Mouse (Mus musculus) midbrain, embryonic 12.5 days (tissue): ENCODE results near the gene Defb18. TPM values are rescaled to one million over a fixed set of nuclear protein-coding genes. Genes with fewer than 3 reads are reported as not detected.
"Not testable (repeated sequence)": the region's sequence is repeated elsewhere in the genome, so short reads cannot be mapped to it uniquely, and the experiment has no call there.

Experiments used
- ATAC-seq: fragments of 200-750 bp; cut with Nextera tagmentation; 2 replicates; pipeline ENCODE4 v1.8.0; 2017; ENCODE audit warnings: low read depth, moderate TSS enrichment, moderate library complexity; ENCODE audit not compliant: low FRiP score
- H3K27ac ChIP-seq: fragments of 300-500 bp; sonication (generic); replicated peaks from 2 replicates; pipeline ENCODE4 v1.5.1; 2016; ENCODE audit warnings: mild to moderate bottlenecking
- H3K27me3 ChIP-seq: fragments of 300-500 bp; sonication (generic); 2 replicates; pipeline ENCODE4 v1.6.1; 2016; ENCODE audit warnings: mild to moderate bottlenecking
- H3K36me3 ChIP-seq: fragments of 300-500 bp; sonication (generic); 2 replicates; pipeline ENCODE4 v1.6.1; 2016
- H3K4me1 ChIP-seq: fragments of 300-500 bp; sonication (generic); 2 replicates; pipeline ENCODE4 v1.6.1; 2016
- H3K4me2 ChIP-seq: fragments of 300-500 bp; sonication (generic); replicated peaks from 2 replicates; pipeline ENCODE4 v1.6.1; 2016; ENCODE audit warnings: mild to moderate bottlenecking, moderate library complexity
- H3K4me3 ChIP-seq: fragments of 300-500 bp; sonication (generic); 2 replicates; pipeline ENCODE4 v1.5.1; 2016; ENCODE audit warnings: mild to moderate bottlenecking
- H3K9ac ChIP-seq: fragments of 300-500 bp; sonication (generic); replicated peaks from 2 replicates; pipeline ENCODE4 v1.6.1; 2016; ENCODE audit warnings: mild to moderate bottlenecking, moderate library complexity
- H3K9me3 ChIP-seq: fragments of 300-500 bp; sonication (generic); 2 replicates; pipeline ENCODE4 v1.6.1; 2016; ENCODE audit warnings: mild to moderate bottlenecking
- WGBS: fragments of 180-500 bp; shearing (Covaris S2); methylation state at CpG from one replicate; pipeline ENCODE4 v1.1.7; 2016; 5-methylcytosine and 5-hydroxymethylcytosine counted together
- polyA plus RNA-seq: library from polyadenylated mRNA; unstranded; fragments of >200 nt; fragmentation: Nextera tagmentation; extraction: Ambion mirVana; gene quantifications from 2 replicates; pipeline ENCODE4 v1.2.1, GENCODE M21; 2016

Gene Defb18
- polyA plus RNA-seq: not detected in 2 replicates

DNA sequence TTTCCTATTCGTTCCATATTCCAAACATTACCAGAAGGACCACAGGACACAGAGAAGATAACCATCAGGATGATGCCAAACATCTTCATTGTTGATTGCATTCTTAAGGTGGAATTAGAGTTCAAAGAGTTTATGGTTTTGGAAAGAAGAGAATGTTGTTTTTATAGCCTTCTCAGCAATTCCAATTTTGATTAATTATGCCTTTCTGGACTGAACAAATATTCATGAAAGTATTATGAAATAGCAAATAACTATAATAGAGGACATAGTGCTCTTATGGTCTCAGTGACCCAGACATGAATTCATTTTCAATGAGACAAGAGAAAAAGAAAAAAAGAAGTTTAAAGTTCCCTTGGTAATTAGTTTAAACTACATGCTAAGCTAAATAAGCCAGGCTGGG is at the start of gene Defb18:
TSS of gene Defb18 (minus strand) at position 101 of the 400 bp plus-strand sequence.
- Histone ChIP-seq H3K4me1 (no peaks in the 10 kb centered on the region), H3K9me3 (no peaks in the 10 kb centered on the region), H3K4me2 (no peak within 1 kb of the TSS), H3K27me3 (no peaks in the 10 kb centered on the region), H3K27ac (no peak within 1 kb of the TSS), H3K9ac (no peak within 1 kb of the TSS), H3K36me3 (no peaks in the 10 kb centered on the region), H3K4me3 (no peak within 1 kb of the TSS)
- WGBS: 80% methylated on average over 1 of the region's 1 CpGs
- ATAC-seq: no peak

DNA sequence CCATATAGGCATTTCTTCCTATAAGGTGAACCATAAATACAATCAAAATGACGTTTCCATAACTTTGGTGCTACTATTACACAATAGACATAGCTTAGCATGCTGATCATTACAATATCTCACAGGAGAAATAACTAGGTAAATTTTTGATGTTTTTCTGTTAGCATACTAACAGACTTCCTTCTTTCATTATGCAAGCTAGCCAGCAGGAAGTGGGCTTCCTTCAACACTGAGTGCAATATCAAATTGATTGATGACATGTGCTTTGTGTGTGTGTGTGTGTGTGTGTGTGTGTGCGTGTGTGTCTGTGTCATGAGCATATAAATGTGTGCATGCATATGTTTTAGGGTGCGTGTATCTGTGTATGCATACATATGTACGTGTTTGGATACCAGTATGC is 33.9 kb upstream of the Defb18 start:
- Histone ChIP-seq H3K27me3 (no peaks in the 10 kb centered on the region), H3K9ac (no peak overlapping the region), H3K4me1 (no peaks in the 10 kb centered on the region), H3K27ac (no peak overlapping the region), H3K4me3 (no peak overlapping the region), H3K4me2 (no peak overlapping the region), H3K9me3 (no peaks in the 10 kb centered on the region), H3K36me3 (no peaks in the 10 kb centered on the region)
- no peak for ATAC-seq
- 93% methylated on average over 4 of the region's 4 CpGs for WGBS

DNA sequence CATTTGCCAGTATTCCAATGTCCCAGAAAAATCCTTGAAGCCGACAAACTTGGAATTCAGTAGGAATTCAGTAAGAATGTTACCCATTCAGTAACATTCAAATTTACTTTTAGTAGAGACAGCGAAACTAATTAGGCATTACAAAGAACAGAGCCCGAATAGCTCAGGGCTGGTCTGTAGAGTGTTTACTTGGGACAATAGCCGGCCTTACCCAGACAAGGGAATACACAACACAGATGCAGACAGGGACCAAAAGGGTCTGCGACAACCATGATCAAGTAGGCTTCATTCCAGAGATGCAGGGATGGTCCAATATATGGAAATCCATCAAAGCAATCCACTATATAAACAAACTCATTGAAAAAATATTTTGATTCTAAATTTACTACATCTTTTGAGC is 31.6 kb upstream of the Defb18 start:
- no peak overlapping the region for H3K4me2 ChIP-seq
- H3K4me1 ChIP-seq: no peaks in the 10 kb centered on the region
- H3K4me3 ChIP-seq: no peak overlapping the region
- no peak overlapping the region for H3K27ac ChIP-seq
- H3K27me3 ChIP-seq: no peaks in the 10 kb centered on the region
- no peak overlapping the region for H3K9ac ChIP-seq
- H3K9me3 ChIP-seq: no peaks in the 10 kb centered on the region
- no peaks in the 10 kb centered on the region for H3K36me3 ChIP-seq
- WGBS: 55% methylated on average over 5 of the region's 5 CpGs
- no peak for ATAC-seq

DNA sequence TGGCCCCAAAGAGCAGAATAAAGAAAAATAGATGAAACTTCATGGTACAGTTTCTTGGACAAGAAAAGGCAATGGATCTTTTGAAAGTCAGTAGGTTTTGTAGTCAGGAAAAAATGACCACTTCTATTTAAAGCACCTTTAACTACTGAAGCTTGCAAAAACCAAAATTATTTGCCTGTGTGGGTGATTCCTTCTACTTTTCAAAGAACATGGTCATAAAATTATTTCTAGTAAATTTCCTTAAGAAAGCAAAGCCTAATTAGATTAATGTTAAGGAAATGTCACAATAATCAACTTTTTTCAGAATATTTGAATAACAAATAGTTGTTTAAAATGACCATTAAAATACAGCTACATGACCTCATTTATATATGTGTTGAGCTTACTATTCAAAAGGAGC is 27.8 kb upstream of the Defb18 start, which contains the start of gene Defb41:
TSS of gene Defb41 (minus strand) at position 101 of the 400 bp plus-strand sequence.
- no peak within 1 kb of the TSS for H3K4me3 ChIP-seq
- ATAC-seq: no peak
- no peaks in the 10 kb centered on the region for H3K9me3 ChIP-seq
- no peaks in the 10 kb centered on the region for H3K36me3 ChIP-seq
- H3K4me1 ChIP-seq: no peaks in the 10 kb centered on the region
- H3K27ac ChIP-seq: no peak within 1 kb of the TSS
- H3K27me3 ChIP-seq: no peaks in the 10 kb centered on the region
- no peak within 1 kb of the TSS for H3K9ac ChIP-seq
- no peak within 1 kb of the TSS for H3K4me2 ChIP-seq

DNA sequence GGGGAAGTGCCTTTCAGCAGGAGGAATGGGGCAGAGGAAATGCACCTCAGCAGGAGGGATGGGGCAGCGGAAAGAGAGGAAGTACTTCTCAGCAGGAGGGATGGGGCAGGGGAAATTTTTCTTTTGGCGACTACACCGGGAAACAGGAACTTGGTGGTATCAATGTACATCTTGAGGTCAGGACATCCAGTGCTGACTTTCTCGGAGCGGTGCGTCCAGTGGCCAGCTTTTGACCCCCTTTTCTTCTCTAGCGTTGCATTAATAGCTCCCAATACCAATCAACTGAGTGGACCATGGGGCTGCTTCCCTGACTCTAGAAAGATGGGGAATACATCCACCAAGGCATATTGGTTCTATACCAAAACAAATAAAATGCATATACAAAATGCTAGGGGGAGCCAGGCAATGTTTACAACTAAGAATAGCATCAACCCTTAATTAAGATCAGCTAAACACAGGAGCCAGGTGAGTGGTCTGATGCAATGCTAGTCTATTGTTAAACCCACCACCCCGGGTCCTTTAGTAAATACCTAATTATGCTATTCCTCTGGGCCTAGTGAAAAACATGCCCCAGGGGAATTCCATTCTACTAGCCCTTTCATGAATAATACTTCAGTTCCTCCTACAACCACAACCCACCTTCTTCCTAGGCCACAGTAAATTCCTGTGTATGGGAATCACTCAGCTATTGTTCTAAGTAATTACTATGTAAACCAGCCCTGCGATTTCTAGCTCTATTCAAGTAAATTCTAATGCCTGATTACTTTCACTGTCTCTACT is 8.7 kb upstream of the Defb18 start:
- H3K4me1 ChIP-seq, H3K4me2 ChIP-seq, H3K27me3 ChIP-seq, H3K9ac ChIP-seq, H3K9me3 ChIP-seq, H3K27ac ChIP-seq, ATAC-seq, H3K4me3 ChIP-seq, H3K36me3 ChIP-seq: not testable (repeated sequence)
- WGBS: 84% methylated on average over 9 of the region's 9 CpGs

DNA sequence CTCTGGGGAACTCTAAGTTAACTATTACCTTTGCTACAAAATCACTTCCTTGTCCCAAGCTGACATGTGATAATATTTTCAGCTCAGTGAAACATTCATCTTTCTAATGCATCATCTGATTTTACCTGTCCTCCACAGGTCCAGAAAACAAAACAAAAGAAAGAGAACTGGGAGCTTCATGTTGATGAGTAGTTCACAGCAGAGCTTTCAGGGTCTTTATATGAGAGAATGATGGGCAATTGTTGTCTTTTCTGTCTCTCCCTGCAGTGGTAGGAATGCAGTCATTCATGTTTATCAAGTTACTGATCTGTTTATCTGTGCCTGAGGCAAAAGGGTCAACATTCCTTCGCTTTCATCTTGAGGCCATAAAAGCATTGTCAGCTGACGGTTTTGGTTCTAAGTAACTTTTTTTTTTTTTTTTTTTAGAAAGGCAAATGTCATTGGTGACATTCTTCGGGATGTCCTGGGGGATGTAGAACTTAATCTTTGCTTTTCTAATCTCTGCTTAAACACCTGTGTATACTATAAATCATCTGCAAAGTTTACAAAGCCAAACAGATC is 13.8 kb downstream of the Defb18 start:
- Histone ChIP-seq H3K27me3 (no peaks in the 10 kb centered on the region), H3K4me2 (no peak overlapping the region), H3K9ac (no peak overlapping the region), H3K27ac (no peak overlapping the region), H3K4me3 (no peak overlapping the region), H3K9me3 (no peaks in the 10 kb centered on the region), H3K36me3 (no peaks in the 10 kb centered on the region), H3K4me1 (no peaks in the 10 kb centered on the region)
- WGBS: 63% methylated on average over 3 of the region's 3 CpGs
- ATAC-seq: no peak

DNA sequence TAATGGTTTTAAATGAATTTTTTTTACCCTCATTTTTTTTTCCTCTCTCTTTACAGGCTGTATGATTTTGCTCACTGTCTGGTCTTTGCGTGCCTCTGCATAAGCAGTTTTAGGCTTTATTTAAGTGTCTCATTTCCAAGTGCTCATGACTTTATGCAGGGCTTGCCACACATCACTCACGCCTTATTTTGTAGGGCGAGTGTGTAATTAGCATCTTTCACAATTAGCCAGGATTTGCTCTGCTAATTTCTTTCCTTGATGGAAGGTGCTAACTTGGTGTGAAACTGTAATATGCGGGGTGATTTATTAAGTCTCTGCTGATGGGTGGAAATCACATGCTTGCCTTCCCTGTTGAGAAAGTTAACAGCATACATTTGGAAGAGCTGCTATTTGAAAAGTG is 45.5 kb downstream of the Defb18 start:
- WGBS: 44% methylated on average over 4 of the region's 4 CpGs
- ATAC-seq: no peak
- Histone ChIP-seq H3K9ac (no peak overlapping the region), H3K9me3 (no peaks in the 10 kb centered on the region), H3K36me3 (no peaks in the 10 kb centered on the region), H3K27ac (no peak overlapping the region), H3K4me3 (no peak overlapping the region), H3K4me2 (no peak overlapping the region), H3K27me3 (no peaks in the 10 kb centered on the region), H3K4me1 (peaks cover 6% of the 10 kb centered on the region; the same call in 1 of the 2 replicates)

DNA sequence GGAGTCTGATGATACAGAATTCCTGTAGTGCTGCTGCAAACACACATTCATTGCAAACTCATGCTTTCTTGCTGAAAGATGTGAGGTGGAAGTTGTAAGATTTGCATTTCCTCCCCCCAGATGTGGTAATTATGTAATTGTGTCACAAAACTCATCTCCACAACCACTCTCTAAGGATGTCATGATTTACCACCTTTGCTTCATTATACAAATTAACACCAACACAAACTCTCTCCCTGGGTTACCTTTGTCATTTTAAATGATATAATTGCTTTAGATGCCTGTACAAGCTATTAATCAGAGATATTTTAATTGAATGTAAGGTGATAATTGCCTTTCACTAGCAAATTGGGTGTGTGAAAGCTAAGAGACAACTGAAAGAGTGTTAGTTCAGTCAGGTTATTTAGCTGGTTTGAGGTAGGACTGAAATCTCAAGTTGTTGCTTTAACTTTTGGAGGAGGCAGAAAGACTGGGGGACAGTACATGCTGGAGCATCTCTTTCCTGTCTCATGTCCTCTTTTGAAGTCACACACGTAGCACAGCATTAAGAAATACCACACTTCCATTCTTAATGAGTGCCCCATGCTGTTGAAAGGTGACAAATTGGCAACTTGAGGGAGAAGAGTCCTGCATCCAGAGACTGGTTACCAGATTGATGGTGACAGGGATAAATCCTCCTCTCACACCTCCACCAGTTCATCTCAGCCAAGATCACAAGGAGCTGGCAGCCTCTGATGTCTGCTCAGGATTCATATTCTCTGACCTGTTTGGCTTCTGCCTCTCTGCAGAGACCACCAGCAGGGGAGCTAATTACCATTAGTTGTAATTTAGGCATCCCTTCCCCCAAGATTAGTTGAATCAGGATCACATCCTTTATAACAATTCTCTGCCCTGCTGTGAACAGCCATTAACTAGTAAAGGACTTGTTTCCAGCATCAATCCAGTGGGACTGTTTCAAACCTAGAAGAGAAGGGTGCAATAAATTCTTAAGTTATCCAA is 46.2 kb downstream of the Defb18 start:
- WGBS: 5% methylated on average over 1 of the region's 1 CpGs
- H3K4me2 ChIP-seq: no peak overlapping the region
- no peak overlapping the region for H3K27ac ChIP-seq
- H3K36me3 ChIP-seq: no peaks in the 10 kb centered on the region
- H3K9ac ChIP-seq: no peak overlapping the region
- H3K4me3 ChIP-seq: no peak overlapping the region
- no peaks in the 10 kb centered on the region for H3K27me3 ChIP-seq
- no peak for ATAC-seq
- H3K9me3 ChIP-seq: no peaks in the 10 kb centered on the region
- peaks cover 6% of the 10 kb centered on the region; the same call in 1 of the 2 replicates for H3K4me1 ChIP-seq

Other genes with a start within 250 kb of the Defb18 start
- gene Crisp4, start 91.5 kb downstream of the Defb18 start, polyA plus RNA-seq: not detected in 2 replicates
- not detected in 2 replicates for gene Defb41, start 27.7 kb upstream of the Defb18 start, polyA plus RNA-seq